Mouse (Mus musculus) pancreas, adult 10 weeks (tissue): ENCODE measurements around the gene Magea6. TPM values are rescaled to one million over a fixed set of nuclear protein-coding genes. Genes with fewer than 3 reads are reported as not detected.

Experiments
- polyA plus RNA-seq: library from polyadenylated mRNA; stranded (reverse); fragments of 350-450 nt; fragmentation: Illumina TruSeq; extraction: RNeasy Lipid Tissue Mini Kit (QIAGEN cat#74804); gene quantifications from one replicate; pipeline ENCODE4 v1.2.3, GENCODE M21; 2015; ENCODE audit warnings: low read depth, low replicate concordance; ENCODE audit not compliant: insufficient read depth

Gene Magea6
- not detected for polyA plus RNA-seq

GRCm38 (mm10) chrX:154935887-154936286, at the start of gene Magea6:
TSS of gene Magea6 (minus strand) at chrX:154935987.

GRCm38 (mm10) chrX:154949405-154949804, 13.6 kb upstream of the Magea6 start, which contains the start of gene Magea3:
TSS of gene Magea3 (minus strand) at chrX:154949505.

GRCm38 (mm10) chrX:154890167-154890566, 45.6 kb downstream of the Magea6 start, which contains the start of gene Cldn34b1:
TSS of gene Cldn34b1 (minus strand) at chrX:154890267.

Other genes with a start within 250 kb of the Magea6 start
- gene Cldn34b1, start 45.7 kb downstream of the Magea6 start, polyA plus RNA-seq: not detected
- gene Magea3, start 13.5 kb upstream of the Magea6 start, polyA plus RNA-seq: not detected
- not detected for gene Magea8, start 59.9 kb upstream of the Magea6 start, polyA plus RNA-seq
- not detected for gene Magea5, start 127.2 kb upstream of the Magea6 start, polyA plus RNA-seq
- gene Magea1, start 153.8 kb upstream of the Magea6 start, polyA plus RNA-seq: not detected
- gene Magea2, start 157.7 kb upstream of the Magea6 start, polyA plus RNA-seq: not detected
- not detected for gene Cldn34b2, start 192.4 kb upstream of the Magea6 start, polyA plus RNA-seq